Mouse (Mus musculus): ENCODE measurements at regions not wholly inside any gene's neighbourhood (a gene's known extent, or its start where the extent isn't known, plus 50 kb on each side); places are given as distances from the start of the nearest gene placed in this dataset.
"Not testable (repeated sequence)": the region's sequence is repeated elsewhere in the genome, so short reads cannot be mapped to it uniquely, and the experiment has no call there.

DNA sequence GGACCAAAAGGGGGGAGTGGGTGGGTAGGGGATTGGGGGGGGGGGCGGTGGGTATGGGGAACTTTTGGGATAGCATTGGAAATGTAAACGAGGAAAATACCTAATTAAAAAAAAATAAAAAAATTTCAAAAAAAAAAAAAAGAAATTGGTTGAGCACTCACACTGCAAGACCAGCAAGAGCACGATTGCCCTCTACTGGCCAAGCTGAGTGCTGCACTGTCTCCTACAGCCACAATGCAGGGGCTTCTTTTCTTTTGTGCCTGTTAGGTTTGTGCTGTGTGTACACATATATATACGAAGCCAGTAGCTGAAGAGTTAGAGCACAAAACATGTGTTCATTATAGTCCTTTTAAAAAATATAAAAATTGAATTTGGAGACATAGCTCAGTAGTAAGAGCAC lies 55.6 kb downstream of the Mup20 start:
- in situ Hi-C loops (cut with MboI; ENCODE audit: low pct_unique_long_range_greater_than_20kb), result no loop called here
- H3K27me3 ChIP-seq, result no peaks in the 10 kb centered on the region
- TF ChIP-seq CTCF (IDR thresholded peaks at IDR 0.05), result no peak
- POLR2A ChIA-PET, result no interaction called here
- CTCF ChIA-PET, result no interaction called here
- ATAC-seq, result no peak
- DNase-seq (ENCODE audit: low read depth, low spot score), result no peak

- DNase-seq (ENCODE audit: low read depth, low spot score); ATAC-seq; CTCF ChIA-PET; H3K27me3 ChIP-seq; POLR2A ChIA-PET: not testable (repeated sequence)
- in situ Hi-C loops (cut with MboI; ENCODE audit: low pct_unique_long_range_greater_than_20kb), result loop anchor here (10.0 kb wide), 2 partner anchors 65 to 195 kb away; no protein-coding TSS in a partner anchor
These were observed 64.0 kb downstream of the Mup20 start for GRCm38 (mm10) chr4:61989941-61990340.

DNA sequence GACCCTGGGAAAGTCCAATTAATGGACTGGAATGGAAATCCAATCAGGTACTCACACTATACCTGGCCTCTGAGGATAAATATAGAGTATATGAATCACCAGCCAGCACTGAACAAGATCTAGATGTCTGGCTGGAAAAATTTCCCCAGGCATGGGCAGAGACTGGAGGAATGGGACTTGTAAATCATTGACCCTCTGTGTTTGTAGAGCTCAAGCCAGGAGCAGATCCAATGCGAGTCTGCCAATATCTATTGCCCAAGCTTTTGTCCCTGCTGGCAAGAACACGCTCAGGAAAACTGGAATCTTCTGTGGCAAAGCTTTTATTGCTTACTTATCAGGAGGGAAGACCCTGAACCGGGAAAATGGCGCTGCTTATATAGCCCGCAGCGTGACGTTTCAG lies 77.8 kb downstream of the Mup20 start:
- ATAC-seq (no peak), DNase-seq (ENCODE audit: low read depth, low spot score) (no peak)
- CTCF ChIA-PET, result no interaction called here
- no peak for TF ChIP-seq CTCF (IDR thresholded peaks at IDR 0.05)
- POLR2A ChIA-PET, result no interaction called here
- in situ Hi-C loops (cut with MboI; ENCODE audit: low pct_unique_long_range_greater_than_20kb), result no loop called here
- H3K27me3 ChIP-seq, result no peaks in the 10 kb centered on the region

DNA sequence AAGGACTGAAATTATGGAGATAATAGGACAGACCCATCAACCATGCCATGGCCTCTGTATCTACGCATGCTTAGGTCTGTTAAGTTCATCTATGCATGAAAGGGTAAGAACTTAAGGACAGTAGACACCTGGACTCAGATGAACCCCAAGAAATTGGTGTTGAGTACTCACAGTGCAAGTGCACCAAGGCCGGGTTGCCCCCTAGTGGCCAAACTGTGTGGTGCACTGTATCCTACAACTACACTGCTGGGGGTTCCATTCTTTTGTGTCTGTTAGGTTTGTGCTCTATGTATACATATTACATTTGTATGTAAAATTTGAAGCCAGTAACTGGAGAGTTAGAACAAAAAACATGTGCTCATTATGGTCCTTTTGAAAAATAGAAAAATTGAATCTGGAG lies 80.7 kb downstream of the Mup20 start:
- no peak for DNase-seq (ENCODE audit: low read depth, low spot score)
- in situ Hi-C loops (cut with MboI; ENCODE audit: low pct_unique_long_range_greater_than_20kb), result no loop called here
- ChIA-PET CTCF (no interaction called here), POLR2A (no interaction called here)
- no peaks in the 10 kb centered on the region for H3K27me3 ChIP-seq
- peak; percentile 16 for TF ChIP-seq CTCF (IDR thresholded peaks at IDR 0.05)
- no peak for ATAC-seq

- POLR2A ChIA-PET, result no interaction called here
- ATAC-seq, result no peak
These were observed 84.3 kb downstream of the Mup20 start for GRCm38 (mm10) chr4:61969691-61970090.

GRCm38 (mm10) chr4:61967674-61968073 lies 86.3 kb downstream of the Mup20 start:
- POLR2A ChIA-PET; CTCF ChIA-PET; DNase-seq (ENCODE audit: low read depth, low spot score); ATAC-seq; H3K27me3 ChIP-seq: not testable (repeated sequence)
- in situ Hi-C loops (cut with MboI; ENCODE audit: low pct_unique_long_range_greater_than_20kb), result loop anchor here (10.0 kb wide), 1 partner anchor 87 kb away; the partner anchor contains the start of gene Mup20

More at GRCm38 (mm10) chr4:61969691-61970090, 84.3 kb downstream of the Mup20 start:
- CTCF ChIA-PET, result no interaction called here
- H3K27me3 ChIP-seq, result no peaks in the 10 kb centered on the region
- in situ Hi-C loops (cut with MboI; ENCODE audit: low pct_unique_long_range_greater_than_20kb), result loop anchor here (10.0 kb wide), 1 partner anchor 85 kb away; the partner anchor contains the start of gene Mup20
- no peak for DNase-seq (ENCODE audit: low read depth, low spot score)
- TF ChIP-seq CTCF (IDR thresholded peaks at IDR 0.05), result no peak

DNA sequence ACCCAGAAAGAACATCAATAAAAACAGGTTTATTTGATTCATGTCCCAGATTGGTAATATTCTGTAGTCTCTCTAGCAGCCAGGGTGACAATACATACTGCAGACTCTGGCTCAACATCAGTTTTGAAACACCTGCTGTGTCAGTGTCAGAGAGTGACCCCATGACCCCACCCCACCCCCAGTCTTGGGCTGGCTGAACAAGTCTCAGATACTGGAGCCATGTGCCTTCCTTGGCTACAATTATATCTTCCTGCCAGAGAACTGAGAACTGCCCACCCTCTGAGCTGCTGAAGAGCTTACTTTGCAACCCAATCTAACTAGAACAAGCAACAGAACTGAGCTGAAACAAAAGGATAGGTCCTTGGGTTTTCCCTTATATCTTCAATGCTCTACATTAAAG lies 91.6 kb downstream of the Mup20 start:
- DNase-seq (ENCODE audit: low read depth, low spot score) (no peak), ATAC-seq (no peak)
- no peak for TF ChIP-seq CTCF (IDR thresholded peaks at IDR 0.05)
- ChIA-PET POLR2A (no interaction called here), CTCF (interaction anchor here (1.2 kb wide), 1 partner anchor 53 kb away, joined by 3 read pairs; no protein-coding TSS in a partner anchor)
- no peaks in the 10 kb centered on the region for H3K27me3 ChIP-seq
- in situ Hi-C loops (cut with MboI; ENCODE audit: low pct_unique_long_range_greater_than_20kb), result loop anchor here (10.0 kb wide), 1 partner anchor 92 kb away; the partner anchor contains the start of gene Mup20

All from Patski (cell line).